Mouse (Mus musculus): ENCODE results near the gene Slc39a13. TPM values are rescaled to one million over a fixed set of nuclear protein-coding genes. Genes with fewer than 3 reads are reported as not detected.
"Not testable (repeated sequence)": the region's sequence is repeated elsewhere in the genome, so short reads cannot be mapped to it uniquely, and the experiment has no call there.

The Slc39a13 gene
- polyA plus RNA-seq, 1 experiment from 2014 or later = 19.1 TPM

DNA sequence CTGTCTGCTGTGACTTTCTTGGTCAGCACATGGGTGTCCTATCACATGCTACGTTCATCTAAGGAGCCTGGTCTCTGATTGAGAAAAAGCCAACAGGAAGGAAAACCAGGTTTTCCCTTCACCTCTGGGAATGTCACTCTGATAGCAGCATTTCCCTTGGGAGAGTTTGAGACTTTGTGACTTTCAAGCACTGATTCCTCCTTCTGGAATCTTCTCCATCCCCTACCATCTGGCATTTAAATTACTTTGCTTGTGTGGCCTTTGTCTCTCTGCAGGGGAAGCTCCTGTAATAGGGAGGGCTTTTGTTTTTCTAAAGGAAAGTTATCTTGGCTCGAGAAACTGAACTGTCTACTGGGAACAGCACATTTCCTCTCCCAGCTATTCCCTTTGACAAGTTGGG lies 47.1 kb downstream of the Slc39a13 start:
- DNase-seq (ENCODE audit: low spot score) (no peak), ATAC-seq (ENCODE audit: low FRiP score, low TSS enrichment) (no peak)
- WGBS = 67% methylated on average over 2 of the region's 2 CpGs
- no peaks in the 10 kb centered on the region for H3K9me3 ChIP-seq (ENCODE audit: control insufficient read depth, low read length)
- no peak overlapping the region for H3K27ac ChIP-seq (replicated peaks)
- no peaks in the 10 kb centered on the region for H3K27me3 ChIP-seq (ENCODE audit: control insufficient read depth, insufficient read depth, low read length)
- H3K36me3 ChIP-seq (ENCODE audit: control insufficient read depth, insufficient read depth, low read length) = peaks cover 6% of the 10 kb centered on the region; the same call in 1 of the 2 replicates
- no peaks in the 10 kb centered on the region for H3K4me1 ChIP-seq (replicated peaks; ENCODE audit: control insufficient read depth, insufficient read depth)
- no peak for TF ChIP-seq CTCF (IDR thresholded peaks at IDR 0.05; ENCODE audit: low read depth)
- H3K4me3 ChIP-seq (ENCODE audit: low read depth, low read length) = no peak overlapping the region
- no peak overlapping the region for H3K9ac ChIP-seq (ENCODE audit: low read length)
- no peak overlapping the region for H3K4me2 ChIP-seq (replicated peaks; ENCODE audit: low read depth)

GRCm38 (mm10) chr2:91022266-91022665 lies 48.0 kb downstream of the Slc39a13 start:
- not testable (repeated sequence) for H3K4me3 ChIP-seq (ENCODE audit: low read depth, low read length); H3K36me3 ChIP-seq (ENCODE audit: control insufficient read depth, insufficient read depth, low read length); DNase-seq (ENCODE audit: low spot score); H3K9me3 ChIP-seq (ENCODE audit: control insufficient read depth, low read length); H3K4me2 ChIP-seq (replicated peaks; ENCODE audit: low read depth); H3K4me1 ChIP-seq (replicated peaks; ENCODE audit: control insufficient read depth, insufficient read depth); H3K27ac ChIP-seq (replicated peaks); ATAC-seq (ENCODE audit: low FRiP score, low TSS enrichment); H3K9ac ChIP-seq (ENCODE audit: low read length); H3K27me3 ChIP-seq (ENCODE audit: control insufficient read depth, insufficient read depth, low read length)
- 97% methylated on average over 7 of the region's 7 CpGs for WGBS

DNA sequence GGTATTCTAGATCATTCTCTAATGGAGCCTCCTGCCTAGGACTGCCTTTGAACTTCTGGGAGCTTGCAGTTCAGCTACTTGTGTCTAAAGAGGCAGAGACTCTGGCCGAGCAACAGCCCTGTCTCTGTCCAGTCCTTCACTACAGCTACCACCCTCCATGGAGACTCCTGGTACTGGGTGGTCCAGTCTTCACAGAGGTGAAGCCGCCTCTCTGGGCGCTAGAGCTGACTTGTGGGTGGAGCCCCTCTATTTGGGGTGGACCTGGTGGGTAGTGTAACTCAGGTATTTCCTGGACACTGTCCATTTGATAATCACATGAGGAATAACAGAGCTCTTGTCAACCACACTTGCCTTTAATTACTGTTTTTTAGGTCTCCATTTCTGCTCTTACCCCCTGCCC lies 50.3 kb downstream of the Slc39a13 start:
- no peak overlapping the region for H3K4me2 ChIP-seq (replicated peaks; ENCODE audit: low read depth)
- no peak overlapping the region for H3K4me3 ChIP-seq (ENCODE audit: low read depth, low read length)
- DNase-seq (ENCODE audit: low spot score) (no peak), ATAC-seq (ENCODE audit: low FRiP score, low TSS enrichment) (no peak)
- no peaks in the 10 kb centered on the region for H3K27me3 ChIP-seq (ENCODE audit: control insufficient read depth, insufficient read depth, low read length)
- no peaks in the 10 kb centered on the region for H3K4me1 ChIP-seq (replicated peaks; ENCODE audit: control insufficient read depth, insufficient read depth)
- peaks cover 11% of the 10 kb centered on the region for H3K36me3 ChIP-seq (ENCODE audit: control insufficient read depth, insufficient read depth, low read length)
- no peak for TF ChIP-seq CTCF (IDR thresholded peaks at IDR 0.05; ENCODE audit: low read depth)
- TF ChIP-seq EP300 (optimal IDR thresholded peaks at IDR 0.05) = no peak
- no peaks in the 10 kb centered on the region for H3K9me3 ChIP-seq (ENCODE audit: control insufficient read depth, low read length)
- no peak overlapping the region for H3K9ac ChIP-seq (ENCODE audit: low read length)
- no peak overlapping the region for H3K27ac ChIP-seq (replicated peaks)
- 93% methylated on average over 3 of the region's 3 CpGs for WGBS

DNA sequence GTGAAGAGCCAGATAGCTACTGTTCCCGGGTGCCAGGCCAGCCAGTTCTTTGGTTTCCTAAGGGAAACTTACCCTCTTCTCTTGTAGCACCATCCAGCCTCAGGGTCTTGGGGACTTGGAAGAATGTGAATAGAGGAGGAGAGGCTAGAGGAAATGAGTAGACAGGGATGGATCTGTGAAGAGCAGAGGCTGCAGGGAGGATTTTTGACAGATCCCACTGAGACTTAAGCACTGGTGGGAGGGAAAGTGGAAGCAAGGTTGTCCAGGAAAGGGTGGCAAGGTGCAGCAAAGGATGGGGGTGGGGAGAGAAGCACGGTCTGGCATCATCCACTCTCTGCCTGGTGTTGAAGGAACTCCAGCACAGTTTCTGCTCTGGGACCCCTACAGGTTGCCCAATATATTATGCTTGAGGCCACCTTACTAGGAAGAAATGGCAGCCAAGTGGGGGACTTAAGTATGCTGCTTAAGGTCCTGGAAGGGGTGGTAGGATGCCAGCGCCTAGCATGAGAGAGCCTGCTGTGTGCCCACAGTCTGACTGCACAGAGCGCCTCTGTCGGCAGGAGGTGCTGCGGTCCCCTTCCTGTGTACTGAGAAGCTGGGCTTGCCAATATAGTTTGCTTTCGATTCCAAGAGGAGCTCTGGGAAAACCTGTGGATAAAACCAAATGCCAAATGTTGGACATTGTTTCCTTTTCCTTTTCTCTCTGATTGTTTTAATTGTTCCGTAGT lies 52.0 kb downstream of the Slc39a13 start:
- DNase-seq (ENCODE audit: low spot score) (no peak), ATAC-seq (ENCODE audit: low FRiP score, low TSS enrichment) (no peak)
- WGBS = 86% methylated on average over 8 of the region's 8 CpGs
- no peak overlapping the region for H3K27ac ChIP-seq (replicated peaks)
- no peak overlapping the region for H3K4me2 ChIP-seq (replicated peaks; ENCODE audit: low read depth)
- H3K9me3 ChIP-seq (ENCODE audit: control insufficient read depth, low read length) = no peaks in the 10 kb centered on the region
- H3K4me1 ChIP-seq (replicated peaks; ENCODE audit: control insufficient read depth, insufficient read depth) = no peaks in the 10 kb centered on the region
- TF ChIP-seq CTCF (IDR thresholded peaks at IDR 0.05; ENCODE audit: low read depth) (peak; percentile 33), EP300 (optimal IDR thresholded peaks at IDR 0.05) (no peak)
- peaks cover 22% of the 10 kb centered on the region for H3K36me3 ChIP-seq (ENCODE audit: control insufficient read depth, insufficient read depth, low read length)
- no peak overlapping the region for H3K4me3 ChIP-seq (ENCODE audit: low read depth, low read length)
- H3K27me3 ChIP-seq (ENCODE audit: control insufficient read depth, insufficient read depth, low read length) = no peaks in the 10 kb centered on the region
- no peak overlapping the region for H3K9ac ChIP-seq (ENCODE audit: low read length)

- no peak overlapping the region for H3K4me2 ChIP-seq (replicated peaks; ENCODE audit: low read depth)
- 0 out of 2 replicates have a peak overlapping the region, but pooled peaks have one; percentile 2 for H3K27ac ChIP-seq (replicated peaks)
- no peak overlapping the region for H3K4me3 ChIP-seq (ENCODE audit: low read depth, low read length)
- no peaks in the 10 kb centered on the region for H3K4me1 ChIP-seq (replicated peaks; ENCODE audit: control insufficient read depth, insufficient read depth)
- no peaks in the 10 kb centered on the region for H3K9me3 ChIP-seq (ENCODE audit: control insufficient read depth, low read length)
- peaks cover 23% of the 10 kb centered on the region for H3K36me3 ChIP-seq (ENCODE audit: control insufficient read depth, insufficient read depth, low read length)
- DNase-seq (ENCODE audit: low spot score) (no peak), ATAC-seq (ENCODE audit: low FRiP score, low TSS enrichment) (no peak)
- H3K27me3 ChIP-seq (ENCODE audit: control insufficient read depth, insufficient read depth, low read length) = no peaks in the 10 kb centered on the region
- TF ChIP-seq CTCF (IDR thresholded peaks at IDR 0.05; ENCODE audit: low read depth) = no peak
- no peak for TF ChIP-seq EP300 (optimal IDR thresholded peaks at IDR 0.05)
- WGBS = 73% methylated on average over 4 of the region's 4 CpGs
- no peak overlapping the region for H3K9ac ChIP-seq (ENCODE audit: low read length)
Observed at GRCm38 (mm10) chr2:91015386-91015785, 54.8 kb downstream of the Slc39a13 start.

DNA sequence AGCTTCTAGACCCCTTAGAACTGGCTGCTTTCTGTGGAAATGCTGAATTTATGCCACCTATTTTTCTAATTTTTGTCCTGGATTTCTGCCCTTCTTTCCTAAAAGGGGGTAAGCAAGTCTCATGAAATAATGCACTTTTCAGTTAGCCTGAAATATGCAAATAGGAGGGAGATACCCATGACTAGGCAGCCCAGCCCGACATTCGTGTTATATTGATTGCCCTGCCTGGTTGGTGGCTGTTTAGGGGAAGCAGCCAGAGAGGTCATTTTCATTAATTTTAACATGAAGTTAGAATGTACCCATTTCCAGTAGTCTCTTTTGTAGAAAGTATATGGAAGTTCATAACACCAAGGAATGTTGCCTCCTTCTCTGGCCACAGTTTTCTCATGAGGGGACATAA lies 56.3 kb downstream of the Slc39a13 start:
- Histone ChIP-seq H3K27ac (replicated peaks) (no peak overlapping the region), H3K9me3 (ENCODE audit: control insufficient read depth, low read length) (no peaks in the 10 kb centered on the region), H3K4me3 (ENCODE audit: low read depth, low read length) (no peak overlapping the region), H3K9ac (ENCODE audit: low read length) (no peak overlapping the region), H3K36me3 (ENCODE audit: control insufficient read depth, insufficient read depth, low read length) (peaks cover 26% of the 10 kb centered on the region), H3K4me2 (replicated peaks; ENCODE audit: low read depth) (no peak overlapping the region), H3K4me1 (replicated peaks; ENCODE audit: control insufficient read depth, insufficient read depth) (no peaks in the 10 kb centered on the region), H3K27me3 (ENCODE audit: control insufficient read depth, insufficient read depth, low read length) (no peaks in the 10 kb centered on the region)
- DNase-seq (ENCODE audit: low spot score) = no peak
- ATAC-seq (ENCODE audit: low FRiP score, low TSS enrichment) = no peak
- TF ChIP-seq EP300 (optimal IDR thresholded peaks at IDR 0.05) = no peak
- TF ChIP-seq CTCF (IDR thresholded peaks at IDR 0.05; ENCODE audit: low read depth) = no peak
- 89% methylated on average over 2 of the region's 2 CpGs for WGBS

Other genes starting within 250 kb of the Slc39a13 start
- gene Mtch2, start 223.3 kb downstream of the Slc39a13 start, polyA plus RNA-seq (2015; fragmentation: Nextera tagmentation; extraction: Ambion mirVana) = 151 and 155 TPM in 2 replicates
- 19.4 and 20.7 TPM in 2 replicates for gene C1qtnf4, start 184.6 kb downstream of the Slc39a13 start, polyA plus RNA-seq (2015; fragmentation: Nextera tagmentation; extraction: Ambion mirVana)
- gene Kbtbd4, start 165.7 kb downstream of the Slc39a13 start, polyA plus RNA-seq (2015; fragmentation: Nextera tagmentation; extraction: Ambion mirVana) = 16.4 and 18.4 TPM in 2 replicates
- gene Ndufs3, start 165.6 kb downstream of the Slc39a13 start, polyA plus RNA-seq (2015; fragmentation: Nextera tagmentation; extraction: Ambion mirVana) = 224 and 230 TPM in 2 replicates
- gene Celf1, start 130.0 kb downstream of the Slc39a13 start, polyA plus RNA-seq (2015; fragmentation: Nextera tagmentation; extraction: Ambion mirVana) = 31.0 and 33.7 TPM in 2 replicates
- 1.3 and 1.8 TPM in 2 replicates for gene Rapsn, start 34.8 kb downstream of the Slc39a13 start, polyA plus RNA-seq (2015; fragmentation: Nextera tagmentation; extraction: Ambion mirVana)
- gene Psmc3, start 16.4 kb downstream of the Slc39a13 start, polyA plus RNA-seq (2015; fragmentation: Nextera tagmentation; extraction: Ambion mirVana) = 203 and 211 TPM in 2 replicates
- 6.4 and 7.0 TPM in 2 replicates for gene Spi1, start 12.0 kb upstream of the Slc39a13 start, polyA plus RNA-seq (2015; fragmentation: Nextera tagmentation; extraction: Ambion mirVana)
- gene Mybpc3, start 47.7 kb upstream of the Slc39a13 start, polyA plus RNA-seq (2015; fragmentation: Nextera tagmentation; extraction: Ambion mirVana) = 0.02 and 0.07 TPM in 2 replicates
- 7.5 and 8.7 TPM in 2 replicates for gene Madd, start 113.4 kb upstream of the Slc39a13 start, polyA plus RNA-seq (2015; fragmentation: Nextera tagmentation; extraction: Ambion mirVana)
- 1.8 and 2.2 TPM in 2 replicates for gene Nr1h3, start 132.4 kb upstream of the Slc39a13 start, polyA plus RNA-seq (2015; fragmentation: Nextera tagmentation; extraction: Ambion mirVana)
- 11.6 and 13.5 TPM in 2 replicates for gene Acp2, start 132.5 kb upstream of the Slc39a13 start, polyA plus RNA-seq (2015; fragmentation: Nextera tagmentation; extraction: Ambion mirVana)
- 11.0 and 12.5 TPM in 2 replicates for gene Ddb2, start 166.6 kb upstream of the Slc39a13 start, polyA plus RNA-seq (2015; fragmentation: Nextera tagmentation; extraction: Ambion mirVana)
- gene Pacsin3, start 185.5 kb upstream of the Slc39a13 start, polyA plus RNA-seq (2015; fragmentation: Nextera tagmentation; extraction: Ambion mirVana) = 46.2 and 52.2 TPM in 2 replicates
- 46.7 and 48.1 TPM in 2 replicates for gene Arfgap2, start 194.6 kb upstream of the Slc39a13 start, polyA plus RNA-seq (2015; fragmentation: Nextera tagmentation; extraction: Ambion mirVana)